Mouse (Mus musculus): Measurements from ENCODE around the gene Rinl. TPM values are rescaled to one million over a fixed set of nuclear protein-coding genes. Genes with fewer than 3 reads are reported as not detected.
A peak's percentile ranks its signal among the peaks of the same experiment; 100 is the strongest.

Rinl gene
- polyA plus RNA-seq, 1 experiment from 2014 or later: 5.6 TPM

DNA sequence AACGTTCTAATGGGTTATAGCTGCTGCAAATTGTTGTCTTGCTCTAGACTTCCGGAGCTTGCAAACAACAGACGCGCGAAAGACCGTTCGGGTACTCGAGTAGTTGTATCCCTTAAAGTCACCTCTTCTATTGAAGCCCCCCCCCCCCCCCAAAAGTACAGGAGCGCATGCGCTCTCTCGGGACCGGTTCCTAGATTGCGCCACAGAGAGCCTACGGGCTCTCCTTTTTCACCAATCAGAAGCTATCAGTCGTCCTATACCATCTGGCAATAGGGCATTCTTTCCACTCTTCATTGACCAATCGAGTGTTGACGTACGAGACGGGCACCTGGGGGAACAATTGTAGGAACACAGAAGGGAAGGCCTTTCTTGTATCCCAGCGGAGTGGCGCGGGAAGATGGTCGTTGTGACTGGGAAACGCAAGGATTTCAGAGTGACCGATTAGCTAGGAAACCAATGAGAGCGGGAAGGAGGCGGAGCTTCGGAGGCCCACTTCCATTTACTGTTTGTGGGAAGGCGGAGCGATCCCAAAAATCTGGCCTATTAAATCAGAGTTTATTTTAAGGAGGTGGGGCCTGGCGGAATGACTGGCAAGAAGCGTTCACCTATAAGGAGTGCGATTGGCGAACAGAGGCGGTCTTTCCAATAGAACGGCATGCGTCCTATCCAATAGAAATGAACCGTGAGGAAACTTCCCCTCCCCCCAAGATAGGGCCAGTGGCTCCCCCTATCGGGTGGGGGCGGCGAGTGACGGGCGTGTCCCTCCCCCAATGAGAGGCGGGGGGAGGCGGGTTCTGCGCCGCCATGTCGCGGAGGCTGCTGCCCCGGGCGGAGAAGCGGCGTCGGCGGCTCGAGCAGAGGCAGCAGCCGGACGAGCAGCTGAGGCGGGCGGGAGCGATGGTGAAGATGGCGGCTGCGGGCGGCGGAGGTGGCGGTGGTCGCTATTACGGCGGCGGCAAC lies 21.6 kb downstream of the Rinl start:
- Histone ChIP-seq H3K27ac (ENCODE audit: low read depth, low read length) (peak overlapping the region; percentile 100), H3K27me3 (ENCODE audit: control insufficient read depth, insufficient read depth, low read length) (no peaks in the 10 kb centered on the region), H3K4me2 (replicated peaks; ENCODE audit: low read depth, low read length) (peak overlapping the region; percentile 79), H3K4me3 (ENCODE audit: low read length) (peak overlapping the region; percentile 91), H3K9me3 (ENCODE audit: control insufficient read depth, low read length) (no peaks in the 10 kb centered on the region), H3K9ac (ENCODE audit: low read depth, low read length) (peak overlapping the region; percentile 99), H3K36me3 (ENCODE audit: control insufficient read depth, insufficient read depth, low read length) (peaks cover 37% of the 10 kb centered on the region), H3K4me1 (ENCODE audit: control insufficient read depth, insufficient read depth, low read length) (peaks cover 38% of the 10 kb centered on the region)
- WGBS: under 1% methylated on average over 69 of the region's 70 CpGs
- peak; percentile 91 for ATAC-seq (ENCODE audit: low FRiP score, low TSS enrichment)

DNA sequence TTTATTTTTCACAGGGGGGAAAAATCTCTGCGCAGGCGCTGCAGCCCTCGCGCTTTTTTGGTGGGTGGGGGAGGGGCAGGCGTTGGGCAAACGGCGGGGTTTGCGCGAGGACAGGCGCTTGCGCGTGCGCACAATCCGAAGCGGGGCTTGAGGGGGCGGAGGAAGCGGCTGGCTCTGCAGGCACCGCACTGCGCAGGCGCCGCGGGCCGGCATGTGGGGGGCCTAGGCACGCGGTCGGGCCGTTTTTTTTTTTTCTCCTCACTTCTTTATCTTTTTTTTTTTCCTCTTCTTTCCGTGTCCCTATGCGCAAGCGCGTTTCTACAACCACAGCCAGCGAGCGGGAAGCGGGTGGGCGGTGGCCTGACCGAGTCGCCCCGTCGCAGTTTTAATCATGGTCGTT lies 22.5 kb downstream of the Rinl start:
- Histone ChIP-seq H3K9me3 (ENCODE audit: control insufficient read depth, low read length) (no peaks in the 10 kb centered on the region), H3K27me3 (ENCODE audit: control insufficient read depth, insufficient read depth, low read length) (no peaks in the 10 kb centered on the region), H3K4me1 (ENCODE audit: control insufficient read depth, insufficient read depth, low read length) (peaks cover 41% of the 10 kb centered on the region), H3K9ac (ENCODE audit: low read depth, low read length) (peak overlapping the region; percentile 99), H3K27ac (ENCODE audit: low read depth, low read length) (peak overlapping the region; percentile 99), H3K4me3 (ENCODE audit: low read length) (peak overlapping the region; percentile 91), H3K4me2 (replicated peaks; ENCODE audit: low read depth, low read length) (peak overlapping the region; percentile 91), H3K36me3 (ENCODE audit: control insufficient read depth, insufficient read depth, low read length) (peaks cover 45% of the 10 kb centered on the region)
- WGBS: under 1% methylated on average over 38 of the region's 40 CpGs
- ATAC-seq (ENCODE audit: low FRiP score, low TSS enrichment): peak; percentile 44

DNA sequence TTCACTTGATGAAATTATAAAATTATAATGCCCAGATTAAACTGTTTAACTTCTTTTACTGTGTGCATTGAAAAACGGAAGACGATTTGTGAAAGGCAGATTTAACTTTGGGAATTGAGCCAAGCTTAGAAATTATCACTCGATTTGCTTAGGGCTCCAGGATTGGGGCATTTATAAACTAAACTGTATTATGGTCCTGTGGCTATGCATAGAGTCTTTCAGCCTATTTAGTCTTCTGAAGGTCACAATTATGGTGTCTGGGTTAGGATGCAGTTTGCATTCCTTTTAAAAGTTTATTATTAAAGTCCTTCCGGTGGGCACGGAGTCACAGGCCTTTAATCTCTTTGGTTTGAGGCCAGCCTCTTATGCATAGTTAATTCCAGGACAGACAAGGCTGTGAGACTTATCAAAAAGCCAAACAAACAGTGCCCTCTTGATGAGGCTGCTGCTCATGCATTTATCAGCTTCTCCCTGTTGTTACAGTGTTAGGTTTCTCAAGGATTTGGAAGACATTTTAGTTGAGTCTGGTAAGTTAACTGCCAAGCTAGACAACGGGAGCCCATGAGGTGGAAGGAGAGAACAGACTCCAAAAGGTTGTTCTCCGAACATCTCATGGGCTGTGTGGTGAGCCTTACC lies 23.0 kb downstream of the Rinl start:
- H3K4me3 ChIP-seq (ENCODE audit: low read length): peak overlapping the region; percentile 91
- no peaks in the 10 kb centered on the region for H3K27me3 ChIP-seq (ENCODE audit: control insufficient read depth, insufficient read depth, low read length)
- H3K9me3 ChIP-seq (ENCODE audit: control insufficient read depth, low read length): no peaks in the 10 kb centered on the region
- WGBS: 4% methylated on average over 7 of the region's 7 CpGs
- no peak for ATAC-seq (ENCODE audit: low FRiP score, low TSS enrichment)
- H3K4me1 ChIP-seq (ENCODE audit: control insufficient read depth, insufficient read depth, low read length): peaks cover 45% of the 10 kb centered on the region
- peaks cover 51% of the 10 kb centered on the region for H3K36me3 ChIP-seq (ENCODE audit: control insufficient read depth, insufficient read depth, low read length)
- peak overlapping the region; percentile 99 for H3K27ac ChIP-seq (ENCODE audit: low read depth, low read length)
- H3K4me2 ChIP-seq (replicated peaks; ENCODE audit: low read depth, low read length): peak overlapping the region; percentile 91
- peak overlapping the region; percentile 99 for H3K9ac ChIP-seq (ENCODE audit: low read depth, low read length)

DNA sequence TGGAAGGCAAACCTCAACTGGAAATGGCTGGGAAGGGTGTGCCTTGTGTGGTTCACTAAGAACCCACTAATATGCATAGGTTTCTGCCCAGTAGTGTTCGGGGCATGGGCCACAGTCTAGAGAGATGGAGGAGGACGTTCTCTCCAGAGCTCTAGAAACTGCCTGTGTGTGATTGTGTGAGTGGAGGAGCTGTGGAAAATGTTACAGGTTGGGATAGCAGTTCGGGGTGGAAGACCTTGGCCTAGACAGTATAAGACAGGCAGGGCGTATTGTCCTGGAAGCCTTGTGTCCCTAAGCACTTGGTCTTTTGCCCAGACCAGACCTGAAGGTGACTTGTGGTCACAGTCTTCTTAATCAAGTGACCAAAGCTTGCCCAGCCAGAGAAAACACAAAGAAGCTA lies 23.7 kb downstream of the Rinl start:
- Histone ChIP-seq H3K27ac (ENCODE audit: low read depth, low read length) (no peak overlapping the region), H3K4me2 (replicated peaks; ENCODE audit: low read depth, low read length) (peak overlapping the region; percentile 91), H3K9ac (ENCODE audit: low read depth, low read length) (peak overlapping the region; percentile 99), H3K9me3 (ENCODE audit: control insufficient read depth, low read length) (no peaks in the 10 kb centered on the region), H3K27me3 (ENCODE audit: control insufficient read depth, insufficient read depth, low read length) (no peaks in the 10 kb centered on the region), H3K4me3 (ENCODE audit: low read length) (peak overlapping the region; percentile 91), H3K4me1 (ENCODE audit: control insufficient read depth, insufficient read depth, low read length) (peaks cover 49% of the 10 kb centered on the region), H3K36me3 (ENCODE audit: control insufficient read depth, insufficient read depth, low read length) (peaks cover 57% of the 10 kb centered on the region)
- WGBS: 60% methylated on average over 4 of the region's 4 CpGs
- no peak for ATAC-seq (ENCODE audit: low FRiP score, low TSS enrichment)

DNA sequence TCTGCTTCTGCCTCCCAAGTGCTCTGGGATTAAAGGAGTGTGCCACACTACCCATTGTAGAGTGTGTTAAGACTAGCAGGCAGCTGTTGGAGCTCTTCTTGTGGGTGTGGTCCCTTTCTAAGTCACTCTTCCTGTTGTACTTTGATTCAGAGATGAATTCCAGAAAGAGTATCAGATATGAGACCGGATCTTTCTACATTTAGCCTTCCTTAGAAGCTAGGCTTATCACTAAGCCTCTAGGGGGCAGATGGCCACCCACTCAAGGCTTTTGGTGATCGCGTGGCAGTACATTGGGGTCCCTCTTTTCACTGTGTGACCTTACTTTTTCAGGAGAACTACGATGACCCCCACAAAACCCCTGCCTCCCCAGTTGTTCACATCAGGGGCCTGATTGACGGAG lies 24.2 kb downstream of the Rinl start:
- 79% methylated on average over 5 of the region's 5 CpGs for WGBS
- H3K9ac ChIP-seq (ENCODE audit: low read depth, low read length): peak overlapping the region; percentile 99
- no peak overlapping the region for H3K27ac ChIP-seq (ENCODE audit: low read depth, low read length)
- H3K9me3 ChIP-seq (ENCODE audit: control insufficient read depth, low read length): no peaks in the 10 kb centered on the region
- peaks cover 62% of the 10 kb centered on the region for H3K36me3 ChIP-seq (ENCODE audit: control insufficient read depth, insufficient read depth, low read length)
- H3K4me2 ChIP-seq (replicated peaks; ENCODE audit: low read depth, low read length): peak overlapping the region; percentile 91
- H3K27me3 ChIP-seq (ENCODE audit: control insufficient read depth, insufficient read depth, low read length): no peaks in the 10 kb centered on the region
- peaks cover 45% of the 10 kb centered on the region for H3K4me1 ChIP-seq (ENCODE audit: control insufficient read depth, insufficient read depth, low read length)
- ATAC-seq (ENCODE audit: low FRiP score, low TSS enrichment): no peak
- H3K4me3 ChIP-seq (ENCODE audit: low read length): peak overlapping the region; percentile 91

DNA sequence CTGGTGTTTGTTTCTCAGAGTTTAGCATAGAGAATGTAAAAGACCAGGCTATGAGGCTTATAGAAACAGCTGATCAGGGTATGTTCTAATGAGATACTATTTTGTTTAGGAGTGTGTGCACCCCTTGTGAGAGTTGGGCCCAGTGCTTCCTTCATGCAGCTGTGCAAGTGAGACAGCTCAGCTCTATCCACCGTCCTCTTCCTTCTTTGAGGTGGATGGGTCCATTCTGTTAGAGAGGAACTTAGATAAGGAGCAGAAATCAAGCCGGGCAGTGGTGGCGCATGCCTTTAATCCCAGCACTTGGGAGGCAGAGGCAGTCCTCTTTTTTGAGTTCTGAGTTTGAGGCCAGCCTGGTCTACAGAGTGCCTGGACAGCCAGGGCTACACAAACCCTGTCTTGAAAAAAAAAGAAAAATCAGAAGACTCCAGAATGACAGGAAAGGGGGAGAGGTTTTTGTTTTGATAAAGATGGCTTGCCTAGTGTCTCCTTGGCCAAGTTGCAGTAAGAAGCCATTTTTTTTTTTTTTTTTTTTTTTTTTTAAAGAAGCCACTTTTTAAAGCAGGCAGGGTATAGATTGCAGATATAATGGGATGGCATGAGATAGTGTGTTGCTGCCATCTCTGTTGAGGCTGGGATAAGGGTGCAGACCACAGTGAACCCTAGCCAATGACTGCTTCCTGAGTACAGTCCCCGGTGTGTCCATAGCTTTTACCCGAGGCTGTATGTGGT lies 25.7 kb downstream of the Rinl start:
- peak overlapping the region; percentile 28; the same call in 1 of the 2 replicates for H3K9ac ChIP-seq (ENCODE audit: low read depth, low read length)
- H3K27ac ChIP-seq (ENCODE audit: low read depth, low read length): no peak overlapping the region
- no peak overlapping the region for H3K4me2 ChIP-seq (replicated peaks; ENCODE audit: low read depth, low read length)
- H3K9me3 ChIP-seq (ENCODE audit: control insufficient read depth, low read length): no peaks in the 10 kb centered on the region
- H3K4me3 ChIP-seq (ENCODE audit: low read length): no peak overlapping the region
- peaks cover 41% of the 10 kb centered on the region for H3K4me1 ChIP-seq (ENCODE audit: control insufficient read depth, insufficient read depth, low read length)
- no peak for ATAC-seq (ENCODE audit: low FRiP score, low TSS enrichment)
- H3K27me3 ChIP-seq (ENCODE audit: control insufficient read depth, insufficient read depth, low read length): no peaks in the 10 kb centered on the region
- WGBS: 87% methylated on average over 5 of the region's 5 CpGs
- H3K36me3 ChIP-seq (ENCODE audit: control insufficient read depth, insufficient read depth, low read length): peaks cover 77% of the 10 kb centered on the region

DNA sequence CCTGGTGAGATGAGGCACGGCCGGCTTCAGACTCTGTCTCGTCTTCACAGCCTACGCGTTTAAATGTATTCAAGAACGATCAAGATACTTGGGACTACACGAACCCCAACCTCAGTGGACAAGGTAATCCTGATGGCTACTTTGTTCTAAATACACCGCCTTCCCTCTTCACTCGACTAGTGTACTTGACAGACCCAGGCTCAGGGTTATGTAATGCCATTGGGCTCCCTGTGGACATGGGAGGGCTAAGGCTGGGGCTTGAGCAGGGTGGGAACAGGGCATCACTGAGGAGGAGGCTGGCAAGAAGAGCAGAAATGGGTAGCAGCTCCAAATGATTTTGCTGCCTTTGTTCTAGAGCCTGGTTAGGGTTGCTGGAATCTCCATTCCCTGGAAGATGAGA lies 26.5 kb downstream of the Rinl start:
- no peak overlapping the region for H3K4me2 ChIP-seq (replicated peaks; ENCODE audit: low read depth, low read length)
- H3K9me3 ChIP-seq (ENCODE audit: control insufficient read depth, low read length): no peaks in the 10 kb centered on the region
- H3K4me1 ChIP-seq (ENCODE audit: control insufficient read depth, insufficient read depth, low read length): peaks cover 41% of the 10 kb centered on the region
- no peaks in the 10 kb centered on the region for H3K27me3 ChIP-seq (ENCODE audit: control insufficient read depth, insufficient read depth, low read length)
- peaks cover 84% of the 10 kb centered on the region for H3K36me3 ChIP-seq (ENCODE audit: control insufficient read depth, insufficient read depth, low read length)
- H3K9ac ChIP-seq (ENCODE audit: low read depth, low read length): peak overlapping the region; percentile 18
- no peak for ATAC-seq (ENCODE audit: low FRiP score, low TSS enrichment)
- no peak overlapping the region for H3K4me3 ChIP-seq (ENCODE audit: low read length)
- no peak overlapping the region for H3K27ac ChIP-seq (ENCODE audit: low read depth, low read length)
- 92% methylated on average over 9 of the region's 9 CpGs for WGBS

DNA sequence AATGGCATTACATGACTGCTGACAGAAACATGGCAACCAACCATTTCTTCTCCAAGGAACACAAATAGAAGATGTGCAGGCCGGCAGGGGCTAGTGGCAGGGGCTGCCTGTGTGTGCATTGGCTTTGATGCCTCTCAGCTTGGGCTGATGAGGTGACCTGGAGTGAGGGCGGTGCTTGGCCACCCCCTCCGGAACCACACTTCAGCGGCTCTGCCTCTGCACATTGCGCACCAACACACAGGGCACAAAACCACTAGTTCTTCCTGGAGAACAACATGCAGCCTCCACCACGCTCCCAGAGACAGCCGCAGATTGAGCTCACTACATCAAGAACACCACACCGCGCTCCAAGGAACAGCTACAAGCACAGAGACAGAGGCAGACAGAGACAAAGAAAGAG lies 27.4 kb downstream of the Rinl start:
- no peak overlapping the region for H3K9ac ChIP-seq (ENCODE audit: low read depth, low read length)
- H3K4me1 ChIP-seq (ENCODE audit: control insufficient read depth, insufficient read depth, low read length): peaks cover 41% of the 10 kb centered on the region
- ATAC-seq (ENCODE audit: low FRiP score, low TSS enrichment): no peak
- H3K36me3 ChIP-seq (ENCODE audit: control insufficient read depth, insufficient read depth, low read length): peaks cover 94% of the 10 kb centered on the region
- no peaks in the 10 kb centered on the region for H3K9me3 ChIP-seq (ENCODE audit: control insufficient read depth, low read length)
- no peak overlapping the region for H3K4me2 ChIP-seq (replicated peaks; ENCODE audit: low read depth, low read length)
- 82% methylated on average over 9 of the region's 9 CpGs for WGBS
- no peak overlapping the region for H3K4me3 ChIP-seq (ENCODE audit: low read length)
- no peaks in the 10 kb centered on the region for H3K27me3 ChIP-seq (ENCODE audit: control insufficient read depth, insufficient read depth, low read length)
- H3K27ac ChIP-seq (ENCODE audit: low read depth, low read length): no peak overlapping the region
